Mouse (Mus musculus): ENCODE results near the gene Ipo11.

Gene Ipo11

DNA sequence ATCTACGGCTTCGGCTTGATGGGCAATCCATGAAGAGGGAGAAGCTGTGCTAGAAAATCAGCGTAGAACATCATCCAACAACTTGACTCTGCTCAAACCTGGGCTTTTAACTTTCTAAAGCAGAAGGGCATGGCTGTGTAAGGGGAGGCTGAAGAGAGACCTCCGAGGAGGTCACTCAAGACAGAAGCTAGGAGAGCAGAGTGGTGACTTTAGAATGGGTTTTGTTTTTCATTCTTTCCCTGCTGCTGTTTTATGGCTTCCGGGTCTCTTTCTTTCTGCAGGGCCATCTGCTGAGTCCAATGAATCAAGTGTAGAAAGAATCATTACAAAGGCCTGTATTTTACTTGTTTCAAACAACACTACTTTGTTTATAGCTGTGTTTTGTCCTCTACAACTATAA lies 119.7 kb downstream of the Ipo11 start:
- no peak for DNase-seq (ENCODE audit: low spot score)

DNA sequence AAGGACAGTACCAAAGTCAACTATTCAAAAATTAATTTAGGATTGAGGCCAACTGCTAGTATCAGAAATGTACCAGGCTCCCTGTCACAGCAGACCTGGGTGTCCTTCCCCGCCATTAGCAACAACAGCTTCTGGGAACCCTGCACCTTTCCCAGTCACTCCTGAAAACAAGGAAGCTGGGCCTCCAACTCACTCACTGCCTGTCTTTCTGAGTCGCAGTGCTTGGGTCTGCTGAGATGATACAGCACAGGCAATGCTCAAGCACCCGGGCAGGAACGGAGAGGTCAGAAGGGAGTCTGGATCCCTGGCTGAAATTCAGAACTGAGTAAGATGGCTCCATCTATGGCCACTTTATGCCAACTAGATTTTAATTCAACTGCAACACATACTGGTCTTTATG lies 123.2 kb downstream of the Ipo11 start:
- DNase-seq (ENCODE audit: low spot score), result no peak

DNA sequence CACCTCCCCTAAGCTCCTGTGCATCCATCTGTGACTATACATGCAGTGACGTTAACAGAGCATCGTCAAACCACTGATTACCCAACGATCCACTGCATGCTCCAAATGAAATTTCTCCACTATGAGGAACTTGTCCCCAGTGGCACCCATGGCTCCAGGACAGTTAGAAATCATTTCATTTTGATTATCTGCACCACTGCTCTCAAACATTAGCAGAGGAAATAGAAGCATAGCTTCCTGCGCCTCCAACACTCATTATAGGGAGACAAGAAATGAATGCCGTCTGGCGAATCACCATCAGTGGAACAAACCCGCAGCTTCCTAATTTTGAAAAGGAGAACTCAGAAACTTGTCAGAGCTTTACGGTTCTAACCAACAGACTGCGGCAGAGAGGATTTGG lies 123.7 kb downstream of the Ipo11 start:
- DNase-seq (ENCODE audit: low spot score), result no peak

DNA sequence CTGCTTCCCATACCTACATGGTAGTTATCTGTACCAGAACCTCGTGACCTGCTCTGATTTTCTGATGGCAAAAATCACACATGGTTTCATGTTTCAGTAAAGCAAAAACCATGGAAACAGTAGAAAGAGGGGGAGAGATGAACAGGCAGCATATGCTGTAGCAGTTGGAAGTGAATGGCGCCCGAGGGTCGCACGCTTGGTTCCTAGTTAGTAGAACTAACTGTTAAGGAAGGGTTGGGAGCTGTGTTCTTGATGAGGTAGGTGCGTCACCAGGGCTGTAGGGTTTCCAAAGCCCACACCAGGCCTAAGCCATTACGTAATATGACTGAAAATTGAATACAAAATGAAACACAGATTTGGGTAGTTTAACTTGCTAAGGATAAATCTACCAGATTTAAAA lies 126.6 kb downstream of the Ipo11 start:
- no peak for DNase-seq (ENCODE audit: low spot score)

- DNase-seq (ENCODE audit: low spot score), result no peak
Measured at GRCm38 (mm10) chr13:106808821-106809220, 127.9 kb downstream of the Ipo11 start.

- DNase-seq (ENCODE audit: low spot score), result no peak
Measured at GRCm38 (mm10) chr13:106808315-106808714, 128.4 kb downstream of the Ipo11 start.

- DNase-seq (ENCODE audit: low spot score), result no peak
Measured at GRCm38 (mm10) chr13:106807303-106807702, 129.5 kb downstream of the Ipo11 start.

DNA sequence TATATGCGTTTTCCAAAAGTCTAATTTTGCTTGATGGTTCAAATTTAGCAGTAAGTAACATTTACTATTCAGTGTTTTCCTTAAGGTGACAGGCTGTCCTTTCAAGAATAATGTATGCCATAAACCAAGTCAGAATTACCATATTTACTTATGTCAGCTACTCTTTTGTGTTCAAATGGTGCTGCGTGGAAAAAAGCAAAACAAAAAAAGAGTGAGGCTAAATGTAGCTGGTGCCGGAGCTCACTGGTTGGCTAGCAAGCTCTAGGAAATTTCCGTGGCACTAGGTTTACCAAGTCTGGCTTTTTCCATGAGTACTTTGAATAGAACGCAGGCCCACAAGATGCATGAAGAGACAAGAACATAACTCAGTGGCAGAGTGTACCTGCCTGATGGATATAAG lies 131.6 kb downstream of the Ipo11 start:
- DNase-seq (ENCODE audit: low spot score), result no peak

DNA sequence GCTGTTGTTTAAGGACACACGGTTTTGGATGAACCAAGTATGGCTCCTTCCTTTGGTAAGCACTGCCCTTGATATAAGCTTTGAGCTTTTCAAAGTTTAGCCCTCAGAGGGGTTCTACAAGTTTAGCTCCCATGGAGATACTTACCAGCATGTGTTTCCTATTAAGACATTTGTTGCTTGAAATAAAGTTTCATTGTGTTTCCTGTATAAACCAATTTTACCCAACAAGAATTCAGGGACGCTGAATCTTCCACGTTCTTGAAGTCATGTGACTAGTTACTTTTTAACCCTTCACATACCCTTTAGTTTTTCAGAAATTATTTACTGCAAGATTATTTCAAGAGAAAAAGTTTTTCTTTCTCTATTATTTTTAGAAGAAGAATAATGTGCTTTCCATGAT lies 138.7 kb downstream of the Ipo11 start:
- no peak for DNase-seq (ENCODE audit: low spot score)

DNA sequence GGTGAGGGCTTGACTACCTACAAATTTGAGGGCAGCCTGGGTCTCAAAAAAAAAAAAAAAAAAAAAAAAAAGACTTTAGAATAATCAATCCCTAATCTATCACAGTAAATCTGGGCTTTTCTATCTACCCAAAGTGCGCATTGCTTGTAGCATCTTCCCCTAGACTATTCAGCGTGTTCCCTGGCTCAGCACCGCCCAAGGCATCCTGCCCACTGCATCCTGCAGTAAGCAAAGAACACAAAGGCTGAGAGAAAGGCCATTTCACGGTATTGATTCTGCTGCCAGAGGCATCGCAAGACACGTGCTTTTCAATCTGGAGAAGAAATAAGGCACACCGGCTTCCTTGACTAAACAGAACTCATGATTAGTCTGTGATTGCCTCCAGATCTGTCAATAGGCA lies 147.9 kb downstream of the Ipo11 start:
- DNase-seq (ENCODE audit: low spot score), result no peak

GRCm38 (mm10) chr13:106768807-106769206 lies 168.0 kb downstream of the Ipo11 start:
- DNase-seq (ENCODE audit: low spot score), result no peak

- no peak for DNase-seq (ENCODE audit: low spot score)
Measured at GRCm38 (mm10) chr13:106762611-106763010, 174.1 kb downstream of the Ipo11 start.

DNA sequence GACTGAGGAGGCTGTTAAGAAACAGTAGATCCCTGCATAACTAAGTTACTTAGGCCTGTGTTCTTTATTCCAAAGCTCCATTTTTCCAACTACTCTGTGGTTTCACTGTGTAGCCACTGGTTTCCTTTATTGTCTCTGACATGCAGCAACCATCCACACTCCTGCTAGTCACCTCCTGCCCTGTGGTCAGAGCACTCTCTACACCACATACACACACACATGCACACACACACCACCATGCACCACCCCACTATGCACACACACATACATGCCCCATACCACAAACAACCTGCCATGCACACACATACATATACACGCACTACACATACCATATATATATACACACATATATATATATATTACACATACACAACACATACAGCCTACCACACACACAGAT lies 175.1 kb downstream of the Ipo11 start:
- DNase-seq (ENCODE audit: low spot score), result no peak

DNA sequence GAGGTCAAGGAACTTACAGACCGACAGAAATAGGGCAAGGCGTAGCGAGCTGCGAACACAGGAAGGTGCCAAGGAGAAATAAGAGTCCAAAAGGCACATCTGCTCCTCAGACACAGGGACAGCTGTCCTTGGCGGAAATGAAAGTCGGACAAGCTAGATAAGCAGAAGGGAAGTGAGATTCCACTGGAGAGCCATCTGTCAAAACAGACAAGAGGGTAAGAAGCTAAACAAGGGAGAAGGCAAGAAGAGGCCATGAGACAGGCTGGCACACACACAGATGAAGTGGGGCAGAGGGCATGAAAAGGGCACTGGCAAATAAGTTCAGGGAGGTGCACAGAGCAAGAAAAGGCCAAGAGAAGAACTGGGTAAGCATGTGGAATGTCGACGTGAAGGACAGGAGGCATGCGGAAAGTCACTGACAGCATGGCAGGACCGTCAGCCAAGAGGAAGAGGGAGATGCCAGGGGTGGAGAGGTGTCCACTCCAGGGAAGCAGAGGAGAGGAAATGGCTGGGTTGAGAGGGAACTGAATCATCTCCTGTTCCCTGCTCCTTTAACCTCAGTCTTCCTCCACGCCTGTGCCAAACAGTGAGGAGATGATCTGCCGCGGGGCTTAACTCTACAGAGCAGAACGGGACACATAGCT lies 176.4 kb downstream of the Ipo11 start:
- DNase-seq (ENCODE audit: low spot score), result no peak

- DNase-seq (ENCODE audit: low spot score), result no peak
Measured at GRCm38 (mm10) chr13:106755892-106756291, 180.9 kb downstream of the Ipo11 start.

DNA sequence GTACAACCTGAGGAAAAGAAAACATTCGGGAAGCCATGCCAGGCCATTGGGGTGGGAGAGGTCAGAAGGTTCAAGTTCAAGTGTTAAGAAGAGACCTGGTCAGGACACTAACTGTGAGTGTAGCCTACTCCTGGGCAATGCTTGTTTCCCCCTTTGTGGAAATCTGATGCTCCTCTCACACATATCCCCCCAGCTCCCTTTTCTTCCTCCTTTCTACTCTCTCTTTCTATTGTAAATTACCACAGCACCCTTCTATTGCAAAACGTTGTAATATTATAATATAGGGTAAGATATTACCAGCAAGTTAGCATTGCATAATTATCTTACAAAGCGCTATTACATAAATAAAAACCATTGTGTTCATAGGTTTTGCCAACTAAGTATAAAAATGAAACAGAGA lies 182.5 kb downstream of the Ipo11 start:
- no peak for DNase-seq (ENCODE audit: low spot score)

DNA sequence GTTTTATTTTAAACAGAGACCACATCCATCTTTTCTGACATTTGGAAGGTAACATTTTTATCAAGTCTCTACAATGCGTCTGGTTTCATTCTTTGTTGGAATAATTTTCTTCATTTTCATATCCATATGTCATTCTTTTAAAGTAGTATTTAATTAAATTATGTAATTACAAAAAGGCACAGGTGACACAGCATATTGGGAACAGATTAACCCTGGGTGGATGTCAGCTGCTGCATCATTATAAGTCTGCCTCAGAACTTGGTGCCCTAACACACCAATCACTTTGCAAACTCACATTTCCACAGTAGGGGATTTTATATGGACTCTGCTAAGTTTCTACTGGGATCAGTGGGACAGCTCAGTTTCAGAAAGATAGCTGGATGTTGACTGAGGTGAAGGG lies 184.8 kb downstream of the Ipo11 start:
- DNase-seq (ENCODE audit: low spot score), result no peak

DNA sequence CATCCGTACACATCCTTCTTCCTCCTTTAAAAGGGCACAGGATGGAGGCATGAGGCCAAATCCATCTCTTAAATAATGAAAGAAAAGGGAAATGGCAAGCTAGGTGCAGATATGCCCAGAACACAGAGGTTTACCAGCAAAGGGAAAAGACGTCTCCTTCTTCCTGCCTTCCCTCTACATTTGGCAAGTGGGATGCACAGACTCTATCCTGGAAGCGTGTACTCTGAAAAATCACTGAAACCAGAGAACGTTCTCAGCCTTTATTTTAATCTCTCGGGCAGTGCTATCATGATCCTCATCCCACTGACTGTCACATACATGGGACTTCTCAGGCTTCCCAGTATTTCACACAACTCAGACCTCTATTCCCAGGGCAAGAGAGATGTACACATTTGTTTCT lies 189.9 kb downstream of the Ipo11 start:
- DNase-seq (ENCODE audit: low spot score), result no peak

- no peak for DNase-seq (ENCODE audit: low spot score)
Measured at GRCm38 (mm10) chr13:106745201-106745600, 191.6 kb downstream of the Ipo11 start.
